Comparison of ENCODE assay signal across 13 mouse cellular contexts in the genomic region with DNA sequence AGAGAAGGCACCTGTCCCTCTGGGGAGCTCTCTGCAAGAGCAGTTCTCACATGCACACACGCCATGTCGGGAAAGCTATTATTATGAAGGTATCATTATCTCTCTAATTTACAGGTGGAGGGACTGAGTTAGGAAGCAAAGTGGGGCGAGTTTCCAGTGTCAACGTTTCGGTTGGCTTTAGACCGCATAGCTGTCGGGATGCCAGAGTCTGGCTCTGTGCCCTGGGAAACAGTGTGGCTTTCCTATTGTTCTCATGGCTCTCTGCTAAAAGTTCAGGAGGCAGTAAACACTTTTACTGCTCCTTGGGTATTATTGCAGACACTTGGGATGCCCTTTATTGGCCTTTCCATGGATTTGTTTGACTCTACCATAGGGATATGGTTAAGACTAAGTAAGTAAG.
DNase-seq lines count a peak whose midpoint lies in the region; ATAC-seq and TF ChIP-seq lines count a peak whose summit lies in the region.
"Had no signal": no experiment of that assay in that cellular context is flagged by ENCODE, and none has a peak within 500 bp of the region (broad histone marks: within the 10 kb centered on the region; RNA-seq: fewer than 3 reads in every experiment).

No protein-coding gene starts in this region.

- DNase-seq in heart, adult 18-20 months, result peak; percentile 58 to 62
- no peak for DNase-seq in heart, embryonic 10.5 days (ENCODE audit: low spot score)
- DNase-seq in lung, postnatal 14 days, result peak; percentile 12
- DNase-seq in lung, postnatal 0 days (ENCODE audit: low spot score), result no peak
- DNase-seq in heart, postnatal 14 days, result peak; percentile 35 to 48
- no peak for DNase-seq in urinary bladder, postnatal 4 days (ENCODE audit: low spot score in 2 of 2)
- DNase-seq: adrenal gland, postnatal 25 days; lung, embryonic 14.5 days; right cerebral cortex, postnatal 14 days had no signal

- intact Hi-C loops in heart, postnatal 14 days (cut with DNase I), result no loop called here

- no peak for ATAC-seq in lung, postnatal 0 days
- no peak for ATAC-seq in granulocyte monocyte progenitor cell, adult 5-6 weeks (replicated peaks; ENCODE audit: poor library complexity, severe bottlenecking)
- ATAC-seq: CD4-positive, CD25-positive, alpha-beta regulatory T cell, adult 4 months had no signal

- WGBS in heart, embryonic 10.5 days, result 79% methylated on average over 7 of the region's 7 CpGs
- WGBS in lung, postnatal 0 days, result 56% methylated on average over 7 of the region's 7 CpGs

- TF ChIP-seq EP300 in lung, postnatal 0 days (IDR thresholded peaks at IDR 0.05), result no peak

- no peak for TF ChIP-seq CTCF in lung, postnatal 0 days (IDR thresholded peaks at IDR 0.05)

- no peak overlapping the region for H3K9ac ChIP-seq in lung, postnatal 0 days (replicated peaks; ENCODE audit: low read depth)
- H3K9ac ChIP-seq: limb, embryonic 15.5 days; lung, embryonic 14.5 days; neural tube, embryonic 15.5 days had no signal

- no peak overlapping the region for H3K4me3 ChIP-seq in heart, embryonic 10.5 days
- no peak overlapping the region for H3K4me3 ChIP-seq in lung, postnatal 0 days (ENCODE audit: low read depth, low read length)
- H3K4me3 ChIP-seq: limb, embryonic 15.5 days; neural tube, embryonic 15.5 days had no signal

- peaks cover 30% of the 10 kb centered on the region; the same call in 1 of the 2 replicates for H3K36me3 ChIP-seq in heart, embryonic 10.5 days
- H3K36me3 ChIP-seq in lung, postnatal 0 days (ENCODE audit: insufficient read depth, low read length), result no peaks in the 10 kb centered on the region

- no peaks in the 10 kb centered on the region for H3K9me3 ChIP-seq in heart, embryonic 10.5 days
- H3K9me3 ChIP-seq in lung, postnatal 0 days (ENCODE audit: low read length), result no peaks in the 10 kb centered on the region
- H3K9me3 ChIP-seq: limb, embryonic 15.5 days; neural tube, embryonic 15.5 days had no signal

- no peak overlapping the region for H3K27ac ChIP-seq in heart, embryonic 10.5 days
- H3K27ac ChIP-seq in lung, postnatal 0 days (ENCODE audit: low read length), result no peak overlapping the region
- H3K27ac ChIP-seq: limb, embryonic 15.5 days; neural tube, embryonic 15.5 days had no signal

- H3K4me1 ChIP-seq in heart, embryonic 10.5 days, result peaks cover 2% of the 10 kb centered on the region; the same call in 1 of the 2 replicates
- no peaks in the 10 kb centered on the region for H3K4me1 ChIP-seq in lung, postnatal 0 days (ENCODE audit: insufficient read depth, low read depth, low read length)
- H3K4me1 ChIP-seq: limb, embryonic 15.5 days; neural tube, embryonic 15.5 days had no signal

- H3K4me2 ChIP-seq in lung, postnatal 0 days (replicated peaks; ENCODE audit: low read depth, low read length), result no peak overlapping the region
- H3K4me2 ChIP-seq: limb, embryonic 15.5 days; lung, embryonic 14.5 days; neural tube, embryonic 15.5 days had no signal

- no peaks in the 10 kb centered on the region for H3K27me3 ChIP-seq in heart, embryonic 10.5 days (ENCODE audit: insufficient read depth, poor library complexity, severe bottlenecking)
- H3K27me3 ChIP-seq in lung, postnatal 0 days (replicated peaks; ENCODE audit: insufficient read depth, low read length), result no peaks in the 10 kb centered on the region
- H3K27me3 ChIP-seq: limb, embryonic 15.5 days; neural tube, embryonic 15.5 days had no signal

Comparison
In these comparisons a context has a peak if more than half of its experiments do, and no peak if none do; other contexts are left out.
1. DNase-seq: peak in heart, adult 18-20 months (2 of 2), lung, postnatal 14 days (single experiment) and heart, postnatal 14 days (2 of 2); none in heart, embryonic 10.5 days (single experiment), lung, postnatal 0 days (single experiment) and urinary bladder, postnatal 4 days (0 of 2).